Mouse (Mus musculus) adrenal gland, postnatal 36 days (tissue): ENCODE measurements at regions not wholly inside any gene's neighbourhood (a gene's known extent, or its start where the extent isn't known, plus 50 kb on each side); places are given as distances from the start of the nearest gene placed in this dataset.

Source experiments
- DNase-seq, 2 experiments: peaks; one replicate each; pipeline ENCODE4 v3.0.0; 2021; ENCODE audit warnings: mixed read lengths in 1 of 2

- DNase-seq: no peak
These were observed 408.0 kb downstream of the Prr30 start for GRCm38 (mm10) chr14:100792094-100792493.

GRCm38 (mm10) chr14:100781882-100782281 is 418.2 kb downstream of the Prr30 start:
- no peak for DNase-seq

- DNase-seq: peak; percentile 42 to 58
These were observed 446.2 kb downstream of the Prr30 start for GRCm38 (mm10) chr14:100753951-100754350.

GRCm38 (mm10) chr14:100752746-100753145 is 447.4 kb downstream of the Prr30 start:
- DNase-seq: no peak

GRCm38 (mm10) chr14:100749737-100750541 is 450.2 kb downstream of the Prr30 start:
- DNase-seq: peak; percentile 73 to 78

GRCm38 (mm10) chr14:100735276-100735675 is 450.8 kb upstream of the Klf12 start:
- DNase-seq: no peak

GRCm38 (mm10) chr14:100728433-100728832 is 444.0 kb upstream of the Klf12 start:
- no peak for DNase-seq

- DNase-seq: no peak
These were observed 443.2 kb upstream of the Klf12 start for GRCm38 (mm10) chr14:100727701-100728100.

- DNase-seq: no peak
These were observed 440.5 kb upstream of the Klf12 start for GRCm38 (mm10) chr14:100724962-100725361.

- no peak for DNase-seq
These were observed 436.2 kb upstream of the Klf12 start for GRCm38 (mm10) chr14:100720667-100721066.

GRCm38 (mm10) chr14:100714952-100715351 is 430.5 kb upstream of the Klf12 start:
- DNase-seq: no peak

- DNase-seq: no peak
These were observed 429.6 kb upstream of the Klf12 start for GRCm38 (mm10) chr14:100713999-100714471.

GRCm38 (mm10) chr14:100713592-100713991 is 429.1 kb upstream of the Klf12 start:
- no peak for DNase-seq

- DNase-seq: no peak
These were observed 381.0 kb upstream of the Klf12 start for GRCm38 (mm10) chr14:100665361-100665955.

GRCm38 (mm10) chr14:100664180-100664579 is 379.7 kb upstream of the Klf12 start:
- DNase-seq: no peak

GRCm38 (mm10) chr14:100642076-100642475 is 357.6 kb upstream of the Klf12 start:
- DNase-seq: no peak

- DNase-seq: peak; percentile 67 to 68
These were observed 350.0 kb upstream of the Klf12 start for GRCm38 (mm10) chr14:100634521-100634920.

GRCm38 (mm10) chr14:100631676-100632075 is 347.2 kb upstream of the Klf12 start:
- DNase-seq: no peak

GRCm38 (mm10) chr14:100630197-100630596 is 345.7 kb upstream of the Klf12 start:
- no peak for DNase-seq

GRCm38 (mm10) chr14:100627523-100627922 is 343.0 kb upstream of the Klf12 start:
- no peak for DNase-seq

GRCm38 (mm10) chr14:100619656-100620030 is 335.2 kb upstream of the Klf12 start:
- DNase-seq: no peak

GRCm38 (mm10) chr14:100618793-100619655 is 334.5 kb upstream of the Klf12 start:
- no peak for DNase-seq
